Comparison of ENCODE assay signal across 26 mouse cellular contexts in the genomic region with DNA sequence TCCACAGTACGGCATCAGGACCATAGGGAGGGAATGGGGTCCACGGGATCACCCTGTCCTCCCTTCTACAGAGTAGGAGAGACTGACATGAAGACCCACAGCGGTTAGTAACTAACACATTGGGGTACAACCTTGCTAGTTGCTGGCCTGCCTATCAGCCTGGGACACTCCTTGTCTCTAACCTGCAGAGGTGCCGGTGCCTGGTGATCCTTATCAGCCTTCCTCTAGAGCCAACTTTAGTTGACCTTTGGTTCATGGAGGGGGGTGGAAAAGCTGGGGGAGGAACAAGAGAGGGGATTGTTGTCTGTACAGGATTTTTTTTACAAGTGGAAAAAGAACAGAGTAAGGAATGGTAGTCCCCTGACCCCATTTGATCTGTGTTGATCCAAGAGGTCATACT. TPM values are rescaled to one million over a fixed set of nuclear protein-coding genes. Genes with fewer than 3 reads are reported as not detected.
DNase-seq lines count a peak whose midpoint lies in the region; ATAC-seq and TF ChIP-seq lines count a peak whose summit lies in the region.
"Had no signal": no experiment of that assay in that cellular context is flagged by ENCODE, and none has a peak within 500 bp of the region (broad histone marks: within the 10 kb centered on the region; RNA-seq: fewer than 3 reads in every experiment).

No protein-coding gene starts in this region.

- H3K27ac ChIP-seq in kidney, embryonic 14.5 days (ENCODE audit: low read depth, low read length): no peak overlapping the region
- peak overlapping the region; percentile 99 for H3K27ac ChIP-seq in liver, adult 2 months (replicated peaks; ENCODE audit: insufficient read depth, low read depth, low read length)
- H3K27ac ChIP-seq: embryonic facial prominence, embryonic 13.5 days; forebrain, embryonic 12.5 days; gastrocnemius, adult 2 months; heart, embryonic 15.5 days; hindbrain, embryonic 15.5 days; kidney, postnatal 0 days; left cerebral cortex, adult 2 months; neural tube, embryonic 12.5 days had no signal

- no peak overlapping the region for H3K4me2 ChIP-seq in kidney, embryonic 14.5 days (replicated peaks; ENCODE audit: low read depth, low read length)
- H3K4me2 ChIP-seq: embryonic facial prominence, embryonic 13.5 days; forebrain, embryonic 12.5 days; heart, embryonic 15.5 days; hindbrain, embryonic 15.5 days; lung, embryonic 14.5 days; neural tube, embryonic 12.5 days had no signal

- no peak overlapping the region for H3K4me3 ChIP-seq in kidney, embryonic 14.5 days (ENCODE audit: low read length)
- H3K4me3 ChIP-seq in liver, adult 2 months (ENCODE audit: insufficient read depth, low read depth, low read length): peak overlapping the region; percentile 5
- H3K4me3 ChIP-seq: embryonic facial prominence, embryonic 13.5 days; erythroblast, embryonic 14.5 days; forebrain, embryonic 12.5 days; gastrocnemius, adult 2 months; heart, embryonic 15.5 days; hindbrain, embryonic 15.5 days; left cerebral cortex, adult 2 months; neural tube, embryonic 12.5 days had no signal

- TF ChIP-seq CTCF in liver, adult 2 months (IDR thresholded peaks at IDR 0.05; ENCODE audit: low read depth, low read length): no peak

- H3K36me3 ChIP-seq in kidney, embryonic 14.5 days (ENCODE audit: control insufficient read depth, insufficient read depth, low read length): peaks cover 10% of the 10 kb centered on the region
- H3K36me3 ChIP-seq in liver, adult 2 months (ENCODE audit: control insufficient read depth, insufficient read depth, low read length): peaks cover 28% of the 10 kb centered on the region
- H3K36me3 ChIP-seq: forebrain, embryonic 12.5 days had no signal

- H3K9me3 ChIP-seq in kidney, embryonic 14.5 days (ENCODE audit: control insufficient read depth, low read length): no peaks in the 10 kb centered on the region
- H3K9me3 ChIP-seq: embryonic facial prominence, embryonic 13.5 days; forebrain, embryonic 12.5 days; heart, embryonic 15.5 days; hindbrain, embryonic 15.5 days had no signal

- H3K4me1 ChIP-seq in kidney, embryonic 14.5 days (ENCODE audit: control insufficient read depth, insufficient read depth, low read length): no peaks in the 10 kb centered on the region
- H3K4me1 ChIP-seq in liver, adult 2 months (ENCODE audit: control insufficient read depth, insufficient read depth, low read length): peaks cover 45% of the 10 kb centered on the region

- no peak for ATAC-seq in kidney, embryonic 14.5 days (ENCODE audit: low FRiP score, low TSS enrichment)
- ATAC-seq: activated CD4-positive, CD25-positive, alpha-beta regulatory T cell, adult 4 months had no signal

- WGBS in kidney, embryonic 14.5 days: 82% methylated on average over 4 of the region's 4 CpGs
- 19% methylated on average over 4 of the region's 4 CpGs for WGBS in liver, adult 2 months

- H3K9ac ChIP-seq in kidney, embryonic 14.5 days (ENCODE audit: low read depth, low read length): no peak overlapping the region
- H3K9ac ChIP-seq in liver, adult 2 months (ENCODE audit: low read depth, low read length): peak overlapping the region; percentile 67
- H3K9ac ChIP-seq: embryonic facial prominence, embryonic 13.5 days; forebrain, embryonic 12.5 days; heart, embryonic 15.5 days; hindbrain, embryonic 15.5 days; lung, embryonic 14.5 days; neural tube, embryonic 12.5 days had no signal

- no peaks in the 10 kb centered on the region for H3K27me3 ChIP-seq in kidney, embryonic 14.5 days (ENCODE audit: control insufficient read depth, insufficient read depth, low read length)
- H3K27me3 ChIP-seq in liver, adult 2 months (ENCODE audit: control insufficient read depth, insufficient read depth, low read length): no peaks in the 10 kb centered on the region
- H3K27me3 ChIP-seq: embryonic facial prominence, embryonic 13.5 days; heart, embryonic 15.5 days; hindbrain, embryonic 15.5 days; neural tube, embryonic 12.5 days had no signal

- TF ChIP-seq POLR2A in liver, adult 2 months (IDR thresholded peaks at IDR 0.05; ENCODE audit: extremely low read depth, insufficient read depth, low read length): no peak

- H3K79me2 ChIP-seq in liver, adult 2 months (ENCODE audit: control insufficient read depth, insufficient read depth, low read length): peaks cover 14% of the 10 kb centered on the region

- peak; percentile 70 to 79 for DNase-seq in kidney, adult 8-10 months
- DNase-seq in kidney, adult 9 months: peak; percentile 86
- DNase-seq in liver, adult 2 months (ENCODE audit: extremely low read depth, low read depth, low spot score): peak; percentile 95
- DNase-seq in yolk sac, embryonic 10.5 days (ENCODE audit: low spot score): peak; percentile 81
- DNase-seq in layer of hippocampus, postnatal 14 days (ENCODE audit: low spot score in 2 of 2): no peak
- no peak for DNase-seq in thymus, postnatal 36 days
- DNase-seq: adrenal gland, postnatal 10 days; embryo, embryonic 11 days; gastrocnemius, adult 2 months; heart, postnatal 4 days; layer of hippocampus, adult 9-11 months; lung, embryonic 14.5 days; midbrain, embryonic 14.5 days; right cerebral cortex, postnatal 4 days; thymus, adult 18-20 months; thymus, postnatal 4 days had no signal

RNA-seq across cellular contexts. Expression of a gene that starts 3.9 kb away (rescaled TPM):
- 12.1 and 20.0 TPM in 2 replicates for polyA plus RNA-seq in kidney, embryonic 14.5 days (2014; fragmentation: Nextera tagmentation; extraction: Ambion mirVana)
- total RNA-seq in liver, adult 2 months (2014; rRNA removed): 228 and 265 TPM in 2 replicates
- 107 and 143 TPM in 2 replicates for polyA plus RNA-seq in liver, adult 2 months (2012; rRNA removed)
- 10 to 100 TPM; 10.0 to 10.9 TPM for total RNA-seq in layer of hippocampus, postnatal 14 days (2021)

RNA-seq across cellular contexts. Expression of a gene that starts 16.7 kb away (rescaled TPM):
- polyA plus RNA-seq in kidney, embryonic 14.5 days (2014; fragmentation: Nextera tagmentation; extraction: Ambion mirVana): 47.1 and 48.3 TPM in 2 replicates
- total RNA-seq in liver, adult 2 months (2014; rRNA removed): 34.9 and 35.7 TPM in 2 replicates
- polyA plus RNA-seq in liver, adult 2 months (2012; rRNA removed): 9.4 and 9.5 TPM in 2 replicates
- total RNA-seq in layer of hippocampus, postnatal 14 days (2021): 10 to 100 TPM; 22.3 to 23.0 TPM

Comparison
In these comparisons a context has a peak if more than half of its experiments do, and no peak if none do; other contexts are left out.
1. DNase-seq: peak in kidney, adult 8-10 months (2 of 2), kidney, adult 9 months (single experiment), liver, adult 2 months (single experiment) and yolk sac, embryonic 10.5 days (single experiment); none in layer of hippocampus, postnatal 14 days (0 of 2) and thymus, postnatal 36 days (0 of 2).
2. RNA of a gene that starts 3.9 kb away (total RNA-seq): 228 to 265 TPM in liver, adult 2 months; 10.0 to 10.9 TPM in layer of hippocampus, postnatal 14 days; every median in the first group is over 10 times any median in the second.